Mouse (Mus musculus) cerebellum, postnatal 14 days (tissue): ENCODE results near the gene Zdhhc20.
A peak's percentile ranks its signal among the peaks of the same experiment; 100 is the strongest.
"Not testable (repeated sequence)": the region's sequence is repeated elsewhere in the genome, so short reads cannot be mapped to it uniquely, and the experiment has no call there.

Source experiments
- DNase-seq, 2 experiments: peaks; one replicate each; pipeline ENCODE4 v3.0.0; 2021; ENCODE audit warnings: mixed read lengths in 2 of 2

The Zdhhc20 gene

GRCm38 (mm10) chr14:57890011-57890842 is at the start of gene Zdhhc20:
TSS of gene Zdhhc20 (minus strand) at chr14:57890276.
- DNase-seq, result peak; percentile 96

DNA sequence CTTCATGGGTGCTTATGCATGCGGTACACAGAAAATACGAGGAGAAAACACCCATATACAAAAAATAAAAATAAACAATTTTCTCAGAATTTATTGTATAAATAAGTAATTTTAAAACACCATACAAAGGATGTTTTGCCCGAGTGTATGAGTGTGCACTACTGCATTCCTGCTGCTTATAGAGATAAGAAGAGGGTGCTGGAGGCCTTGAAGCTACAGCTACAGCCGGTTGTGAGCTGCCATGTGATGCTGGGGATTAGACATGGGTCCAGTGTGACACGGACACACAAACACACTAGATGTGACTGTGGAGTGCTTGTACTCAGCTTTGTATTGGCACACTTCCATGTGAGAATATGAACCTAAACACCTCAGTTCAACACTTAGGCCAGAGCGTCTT is 47.2 kb upstream of the Zdhhc20 start:
- no peak for DNase-seq

GRCm38 (mm10) chr14:57934666-57935065 is 44.6 kb upstream of the Zdhhc20 start:
- no peak for DNase-seq

DNA sequence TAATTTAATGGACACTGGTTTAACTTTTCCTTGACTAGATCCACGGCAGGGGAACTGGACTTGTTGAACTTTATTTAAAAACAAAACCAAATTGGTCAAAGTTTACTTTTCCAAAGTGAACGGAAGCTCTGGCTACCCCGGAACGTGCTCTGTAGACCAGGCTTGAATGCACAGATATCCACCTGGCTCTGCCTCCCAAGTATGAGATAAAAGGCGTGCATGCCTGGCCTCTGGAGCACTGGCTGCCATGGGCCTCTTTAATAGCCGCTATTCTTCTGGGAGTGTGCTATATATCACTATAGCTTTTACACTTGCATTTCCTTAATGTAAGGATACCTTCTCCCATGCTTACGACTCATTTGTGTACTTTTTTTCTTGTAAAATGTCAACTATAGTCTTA is 43.5 kb upstream of the Zdhhc20 start:
- DNase-seq, result no peak

DNA sequence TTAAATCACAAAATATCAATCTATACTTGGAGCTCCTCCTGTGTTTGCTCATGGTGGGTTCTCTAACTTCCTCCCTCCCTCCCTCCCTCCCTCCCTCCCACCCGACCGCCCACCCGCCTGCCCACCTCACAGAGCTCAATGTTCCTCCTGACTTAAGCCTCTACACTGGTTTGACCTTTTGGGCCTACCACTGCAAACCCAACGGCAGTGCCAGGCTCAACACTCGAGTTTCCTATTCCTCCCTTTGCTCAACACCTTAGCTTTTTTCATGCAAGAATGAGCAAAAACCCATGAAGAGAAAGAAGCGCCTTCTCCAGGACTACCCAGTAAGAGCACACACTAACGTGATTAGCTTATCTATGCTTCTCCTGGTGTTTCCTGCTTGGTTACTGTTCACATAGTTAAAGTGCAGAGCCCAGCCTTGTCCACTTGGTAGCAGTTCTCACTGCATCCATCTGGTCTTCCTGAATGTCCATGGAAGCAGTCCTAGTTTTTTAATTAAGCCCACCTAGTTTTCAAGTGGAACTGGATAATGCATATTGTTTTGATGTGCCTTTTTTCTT is 42.9 kb upstream of the Zdhhc20 start:
- no peak for DNase-seq

DNA sequence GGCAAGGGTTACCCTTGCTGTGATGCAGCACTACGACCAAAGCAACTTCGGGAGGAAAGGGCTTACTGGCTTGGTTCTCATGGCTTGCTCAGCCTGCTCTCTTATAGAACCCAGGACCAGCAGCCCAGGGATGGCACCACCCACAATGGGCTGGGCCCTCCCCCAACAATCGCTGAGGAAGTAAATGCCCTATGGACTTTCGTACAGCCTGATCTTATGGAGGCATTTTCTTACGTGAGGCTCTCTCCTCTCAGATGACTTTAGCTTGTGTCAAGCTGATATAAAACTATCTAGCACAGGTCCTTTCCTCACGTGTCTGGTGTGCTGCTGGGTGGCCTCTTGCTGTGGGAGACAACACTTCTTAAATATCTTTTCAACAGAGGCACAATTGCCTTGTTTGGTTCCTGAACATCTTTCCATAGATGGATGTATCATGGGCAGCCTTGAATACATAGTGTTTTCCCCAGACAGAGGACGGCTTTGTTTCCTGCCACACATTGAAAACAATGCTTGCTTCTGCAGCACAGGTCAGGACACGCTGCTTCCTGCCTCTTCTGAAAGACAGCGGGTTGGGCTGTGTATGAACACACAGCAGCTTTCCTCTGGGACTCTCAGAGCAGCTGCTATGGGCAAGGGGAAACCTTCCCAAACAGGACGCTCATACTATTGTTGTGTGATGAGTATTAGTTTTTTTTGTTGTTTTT is 31.5 kb upstream of the Zdhhc20 start:
- DNase-seq, result peak; percentile 8 to 9

DNA sequence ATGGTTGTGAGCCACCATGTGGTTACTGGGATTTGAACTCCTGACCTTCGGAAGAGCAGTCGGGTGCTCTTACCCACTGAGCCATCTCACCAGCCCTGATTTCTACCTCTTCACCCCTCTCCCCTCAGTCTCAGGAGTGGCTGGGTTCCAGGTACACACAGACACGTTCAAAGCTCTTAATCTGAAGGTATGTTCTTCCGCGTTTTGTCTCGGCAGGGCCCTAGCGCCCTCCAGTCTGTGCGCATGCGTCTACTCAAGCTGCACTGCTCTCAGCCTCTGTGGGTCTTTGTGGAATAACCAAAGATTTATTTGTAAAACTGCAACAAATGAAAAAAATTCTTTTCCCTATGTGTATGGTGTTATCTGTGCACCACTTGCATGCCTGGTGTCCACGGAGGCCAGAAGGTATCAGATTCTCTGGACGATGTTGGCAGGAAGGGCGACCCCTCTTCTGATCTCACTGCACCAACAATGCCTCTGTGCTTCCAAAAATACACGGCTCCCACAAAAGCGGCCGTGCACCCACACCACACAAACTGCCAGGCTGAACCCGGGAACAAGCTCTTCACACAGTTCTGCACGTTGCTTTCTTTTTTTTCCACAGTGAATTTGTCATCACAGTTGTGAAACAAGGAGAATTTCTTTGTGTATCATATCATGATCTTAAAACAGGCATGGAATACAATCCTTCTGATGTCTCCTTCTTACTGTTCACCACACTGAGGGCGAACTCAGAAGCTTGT is 30.7 kb upstream of the Zdhhc20 start:
- peak; percentile 41 to 43 for DNase-seq

DNA sequence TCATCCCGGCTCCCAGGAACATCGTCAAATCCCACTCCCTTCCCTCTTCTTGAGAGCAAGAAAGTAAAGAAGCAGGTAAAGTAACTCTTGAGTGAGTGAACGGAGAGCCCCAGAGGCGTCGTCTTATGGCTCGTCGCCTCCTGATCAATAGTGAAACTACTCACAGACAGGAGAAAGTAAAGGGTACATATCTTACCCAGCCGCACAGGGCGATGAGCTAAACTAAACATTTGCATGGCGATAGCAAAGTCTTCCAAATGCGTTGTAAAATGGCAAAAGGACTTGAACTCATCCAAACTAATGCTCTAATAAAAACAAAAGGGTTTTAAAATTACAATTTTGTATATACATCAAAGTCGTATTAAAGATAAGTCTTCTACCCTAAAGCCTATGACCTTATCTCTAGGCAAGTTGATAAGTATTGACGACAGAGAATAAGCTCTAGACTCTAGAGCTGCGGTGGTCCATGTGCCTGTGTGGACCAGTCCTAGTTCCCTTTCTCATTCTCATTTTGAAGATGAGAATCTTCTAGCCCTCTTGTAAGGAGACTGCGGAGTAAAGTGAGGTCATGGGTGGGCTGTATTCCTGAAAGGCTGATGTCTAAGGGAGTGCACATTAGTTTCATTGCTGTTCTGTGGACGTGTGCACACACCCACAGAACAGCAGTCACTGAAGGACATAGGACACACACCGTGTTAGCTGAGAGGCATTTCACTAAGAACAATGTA is 29.2 kb upstream of the Zdhhc20 start:
- DNase-seq, result no peak

- no peak for DNase-seq
These were observed 25.3 kb upstream of the Zdhhc20 start for GRCm38 (mm10) chr14:57915341-57915740.

- DNase-seq, result not testable (repeated sequence)
These were observed 22.3 kb upstream of the Zdhhc20 start for GRCm38 (mm10) chr14:57912211-57913007.

- DNase-seq, result not testable (repeated sequence)
These were observed 21.7 kb upstream of the Zdhhc20 start for GRCm38 (mm10) chr14:57911787-57912186.

GRCm38 (mm10) chr14:57911316-57911715 is 21.2 kb upstream of the Zdhhc20 start:
- no peak for DNase-seq

DNA sequence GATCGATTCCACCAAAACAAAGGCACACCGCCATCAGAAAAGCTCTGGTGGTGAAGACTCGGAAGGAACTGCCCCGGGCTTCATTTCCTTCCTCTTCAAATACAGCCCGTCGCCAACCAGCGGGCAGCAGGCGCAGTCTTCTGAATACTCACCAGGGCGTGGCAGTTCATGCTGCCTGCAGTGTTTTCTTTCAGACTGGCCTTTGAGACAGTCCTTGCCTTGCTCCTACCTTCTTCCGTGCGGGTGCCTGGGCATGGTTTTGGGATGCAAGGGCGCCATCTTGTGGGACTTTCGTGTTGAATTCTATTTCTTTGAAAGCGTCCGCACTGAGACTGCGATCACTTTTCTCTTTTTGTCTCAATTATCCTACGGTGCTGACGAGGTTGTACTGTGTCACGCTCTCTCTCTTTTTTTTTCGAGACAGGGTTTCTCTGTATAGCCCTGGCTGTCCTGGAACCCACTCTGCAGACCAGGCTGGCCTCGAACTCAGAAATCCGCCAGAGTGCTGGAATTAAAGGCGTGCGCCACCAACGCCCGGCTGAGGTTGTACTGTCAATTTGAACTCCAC is 20.5 kb upstream of the Zdhhc20 start:
- DNase-seq, result peak; percentile 90

DNA sequence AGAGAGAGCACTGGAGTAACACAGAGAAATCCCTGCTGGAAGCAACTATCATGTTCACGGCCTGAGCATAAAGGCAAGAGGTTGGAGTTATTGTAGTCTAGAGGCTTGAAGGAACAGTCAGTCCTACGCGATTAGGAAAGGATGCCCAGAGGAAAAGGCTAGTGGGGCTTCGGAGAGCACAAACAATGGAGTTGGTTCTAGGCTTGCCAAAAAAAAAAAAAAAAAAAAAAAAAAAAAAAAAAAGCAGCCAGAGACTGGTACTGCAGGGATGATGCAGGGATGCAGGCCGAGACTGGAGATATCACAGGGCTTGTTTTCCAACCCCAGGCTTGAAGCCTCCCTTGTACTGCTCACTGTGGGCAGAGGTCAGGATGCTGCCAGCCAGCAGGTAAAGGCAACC is 19.2 kb upstream of the Zdhhc20 start:
- no peak for DNase-seq

DNA sequence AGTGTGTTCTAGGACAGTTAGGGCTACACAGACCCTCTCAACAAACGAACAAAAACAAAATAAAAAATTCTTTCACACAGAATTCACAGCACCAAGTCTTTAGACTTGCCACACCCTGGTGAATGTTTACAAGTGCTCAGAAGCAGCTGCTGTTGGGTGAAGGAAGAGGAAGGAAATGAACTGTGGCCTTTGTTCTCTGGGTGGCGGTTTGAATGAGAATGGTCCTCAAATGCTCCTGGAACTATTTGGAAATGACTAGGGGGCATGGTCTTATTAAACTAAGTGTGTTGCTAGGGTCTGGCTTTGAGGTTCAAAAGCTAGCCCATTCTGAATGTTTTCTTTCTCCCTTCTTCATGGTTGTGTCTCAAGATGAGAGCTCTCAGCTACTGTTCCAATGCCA is 18.4 kb upstream of the Zdhhc20 start:
- no peak for DNase-seq

DNA sequence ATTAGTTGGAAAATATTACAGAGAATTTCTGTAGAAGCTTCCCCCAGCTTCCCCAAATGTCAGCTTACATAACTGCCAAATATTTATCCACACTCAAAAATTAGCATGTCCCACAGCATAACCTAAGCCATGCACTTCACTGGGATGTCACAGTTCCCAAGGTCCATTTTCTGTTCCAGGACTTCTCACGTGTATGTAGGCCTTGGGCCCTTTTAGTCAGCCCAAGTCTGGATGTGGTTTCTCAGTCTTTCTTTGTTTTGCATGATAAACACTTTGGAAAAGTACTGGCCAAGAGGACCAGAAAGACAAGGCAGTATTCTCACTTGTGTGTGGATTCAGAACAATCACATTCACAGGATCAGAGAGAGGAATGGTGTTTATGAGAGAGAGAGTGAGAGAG is 11.9 kb upstream of the Zdhhc20 start:
- no peak for DNase-seq

DNA sequence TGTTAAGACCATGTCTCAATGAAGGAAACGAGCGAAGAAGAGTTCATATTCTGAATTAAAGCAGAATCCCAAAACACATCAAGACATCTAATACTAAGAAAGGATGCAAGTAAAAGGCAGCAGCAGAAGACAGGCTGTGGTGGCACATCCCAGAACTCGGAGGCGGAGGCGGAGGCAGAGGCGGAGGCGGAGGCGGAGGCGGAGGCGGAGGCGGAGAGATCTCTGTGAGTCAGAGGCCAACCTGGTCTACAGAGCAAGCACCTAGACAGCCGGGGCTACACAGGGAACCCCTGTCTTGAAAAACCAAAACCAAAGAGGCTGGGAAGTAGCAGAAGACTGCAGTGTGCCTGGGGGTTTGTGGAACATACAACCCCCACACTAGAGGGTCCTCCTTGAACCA is 6.8 kb upstream of the Zdhhc20 start:
- DNase-seq, result no peak

DNA sequence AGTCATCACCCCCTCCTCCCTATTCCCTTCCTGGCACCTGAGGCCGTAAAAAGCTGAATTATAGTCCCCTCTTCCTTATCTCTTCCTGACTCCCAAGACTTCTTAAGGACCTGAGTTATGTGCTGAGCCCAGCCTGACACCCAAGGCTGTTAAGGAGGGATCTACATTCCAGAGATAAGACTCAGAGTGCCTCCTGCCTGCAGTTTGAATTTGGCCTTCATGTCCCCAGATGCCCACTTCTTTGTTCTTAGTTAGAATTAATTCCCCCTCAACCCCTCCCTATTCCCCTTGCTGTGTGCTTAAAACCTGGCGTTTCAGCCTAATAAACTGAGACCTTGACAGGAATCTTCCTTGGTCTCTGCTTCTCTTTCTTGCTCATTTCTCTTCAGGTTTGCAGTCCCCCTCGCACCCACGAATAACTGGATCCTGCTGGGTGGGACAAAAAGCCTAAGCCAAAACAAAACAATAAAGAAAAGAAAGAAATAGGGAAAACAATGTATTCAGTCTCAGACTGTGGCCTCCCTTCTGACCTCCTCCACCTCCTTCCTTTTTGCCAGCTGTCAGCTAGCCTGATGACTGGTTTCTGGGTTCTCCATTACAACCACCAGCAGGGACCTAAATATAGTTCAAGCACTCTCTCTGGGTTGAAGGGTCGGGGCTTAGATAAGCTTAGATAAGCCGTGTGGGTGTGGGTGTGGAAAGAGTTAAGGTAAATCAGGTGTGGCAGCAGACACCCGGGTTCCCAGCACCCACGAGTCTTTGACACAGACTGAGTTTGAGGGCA is 6.2 kb upstream of the Zdhhc20 start:
- not testable (repeated sequence) for DNase-seq

DNA sequence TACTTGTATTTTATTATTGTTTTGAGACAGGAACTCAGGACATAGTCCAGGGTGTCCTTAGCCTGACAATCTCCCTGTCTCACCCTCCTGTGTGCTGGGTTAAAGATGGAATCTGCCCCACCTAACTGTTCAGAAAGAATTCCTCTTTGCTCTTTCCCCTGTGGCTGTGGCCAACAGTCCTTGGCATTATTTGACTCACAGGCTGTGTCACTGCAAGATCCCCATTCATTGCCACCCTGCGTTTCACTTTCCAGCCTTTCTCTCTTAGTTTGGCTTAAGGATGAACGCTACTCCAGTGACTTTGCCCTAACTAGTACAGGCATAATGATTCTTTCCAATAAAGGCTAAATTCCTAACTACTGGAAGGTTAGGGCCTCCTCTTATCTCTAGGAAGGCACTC is 4.3 kb upstream of the Zdhhc20 start:
- no peak for DNase-seq

- no peak for DNase-seq
These were observed 2.9 kb upstream of the Zdhhc20 start for GRCm38 (mm10) chr14:57892961-57893360.
